Mouse (Mus musculus) urinary bladder, postnatal 10 days (tissue): Measurements from ENCODE around the gene Ovca2.

ENCODE experiments used
- DNase-seq: peaks from one replicate; pipeline ENCODE4 v3.0.0; 2022; ENCODE audit warnings: low spot score

Ovca2 gene

GRCm38 (mm10) chr11:75169405-75170080 lies 9.1 kb downstream of the Ovca2 start, which contains the start of gene Hic1:
Gene Hic1 (minus strand): TSS chr11:75169519.
- no peak for DNase-seq

- no peak for DNase-seq
Measured at GRCm38 (mm10) chr11:75168590-75169361, 9.9 kb downstream of the Ovca2 start.

GRCm38 (mm10) chr11:75167643-75168589 lies 10.7 kb downstream of the Ovca2 start:
- no peak for DNase-seq

GRCm38 (mm10) chr11:75166861-75167642 lies 11.6 kb downstream of the Ovca2 start:
- no peak for DNase-seq

- no peak for DNase-seq
Measured at GRCm38 (mm10) chr11:75166193-75166842, 12.3 kb downstream of the Ovca2 start.

GRCm38 (mm10) chr11:75165441-75166192 lies 13.0 kb downstream of the Ovca2 start:
- DNase-seq, result no peak

- DNase-seq, result no peak
Measured at GRCm38 (mm10) chr11:75164750-75165149, 13.9 kb downstream of the Ovca2 start.

GRCm38 (mm10) chr11:75164051-75164450 lies 14.6 kb downstream of the Ovca2 start:
- no peak for DNase-seq

- no peak for DNase-seq
Measured at GRCm38 (mm10) chr11:75163379-75163778, 15.3 kb downstream of the Ovca2 start.

- DNase-seq, result no peak
Measured at GRCm38 (mm10) chr11:75162591-75163080, 16.0 kb downstream of the Ovca2 start.

- no peak for DNase-seq
Measured at GRCm38 (mm10) chr11:75161417-75162008, 17.1 kb downstream of the Ovca2 start.

- no peak for DNase-seq
Measured at GRCm38 (mm10) chr11:75160954-75161353, 17.7 kb downstream of the Ovca2 start.

GRCm38 (mm10) chr11:75159564-75159963 lies 19.1 kb downstream of the Ovca2 start:
- DNase-seq, result no peak

- no peak for DNase-seq
Measured at GRCm38 (mm10) chr11:75158432-75158831, 20.2 kb downstream of the Ovca2 start.

- no peak for DNase-seq
Measured at GRCm38 (mm10) chr11:75157901-75158300, 20.7 kb downstream of the Ovca2 start.

- no peak for DNase-seq
Measured at GRCm38 (mm10) chr11:75157037-75157436, 21.6 kb downstream of the Ovca2 start.

- DNase-seq, result no peak
Measured at GRCm38 (mm10) chr11:75156416-75156815, 22.2 kb downstream of the Ovca2 start.

- no peak for DNase-seq
Measured at GRCm38 (mm10) chr11:75155985-75156384, 22.6 kb downstream of the Ovca2 start.

- no peak for DNase-seq
Measured at GRCm38 (mm10) chr11:75154053-75154585, 24.5 kb downstream of the Ovca2 start.
